Mouse (Mus musculus) cerebellum, postnatal 36 days (tissue): ENCODE results near the gene Hdgfl1.

Experiments used
- DNase-seq, 2 experiments: peaks; one replicate each; pipeline ENCODE4 v3.0.0; 2021 to 2022; ENCODE audit warnings: mixed read lengths in 2 of 2

The Hdgfl1 gene

GRCm38 (mm10) chr13:26769955-26770354 lies at the start of gene Hdgfl1:
Gene Hdgfl1 (minus strand): TSS chr13:26770165.
- no peak for DNase-seq

- DNase-seq = no peak
These were observed 25.5 kb upstream of the Hdgfl1 start for GRCm38 (mm10) chr13:26795460-26795859.

GRCm38 (mm10) chr13:26769424-26769823 lies 541 bp downstream of the Hdgfl1 start:
- no peak for DNase-seq

GRCm38 (mm10) chr13:26761966-26762803 lies 7.8 kb downstream of the Hdgfl1 start:
- no peak for DNase-seq

- DNase-seq = no peak
These were observed 17.1 kb downstream of the Hdgfl1 start for GRCm38 (mm10) chr13:26752863-26753262.

GRCm38 (mm10) chr13:26752414-26752813 lies 17.6 kb downstream of the Hdgfl1 start:
- no peak for DNase-seq

- no peak for DNase-seq
These were observed 24.1 kb downstream of the Hdgfl1 start for GRCm38 (mm10) chr13:26745760-26746457.

GRCm38 (mm10) chr13:26745059-26745759 lies 24.8 kb downstream of the Hdgfl1 start:
- no peak for DNase-seq

GRCm38 (mm10) chr13:26744068-26744467 lies 25.9 kb downstream of the Hdgfl1 start:
- DNase-seq = no peak

GRCm38 (mm10) chr13:26734981-26735380 lies 35.0 kb downstream of the Hdgfl1 start:
- DNase-seq = no peak

GRCm38 (mm10) chr13:26724250-26724649 lies 45.7 kb downstream of the Hdgfl1 start:
- no peak for DNase-seq

- no peak for DNase-seq
These were observed 48.6 kb downstream of the Hdgfl1 start for GRCm38 (mm10) chr13:26721333-26721732.

- no peak for DNase-seq
These were observed 49.0 kb downstream of the Hdgfl1 start for GRCm38 (mm10) chr13:26720917-26721316.

- DNase-seq = no peak
These were observed 50.7 kb downstream of the Hdgfl1 start for GRCm38 (mm10) chr13:26719146-26719715.
